Mouse (Mus musculus) hindbrain, postnatal 0 days (tissue): ENCODE measurements around the gene Coil. TPM values are rescaled to one million over a fixed set of nuclear protein-coding genes. Genes with fewer than 3 reads are reported as not detected.

Experiments
- ATAC-seq: fragments of 200-750 bp; cut with Nextera tagmentation; 2 replicates; pipeline ENCODE4 v1.8.0; 2017; ENCODE audit warnings: mild to moderate bottlenecking, moderate TSS enrichment, moderate library complexity
- DNase-seq: peaks from one replicate; pipeline ENCODE4 v3.0.0-alpha.2; 2015; ENCODE audit warnings: low spot score
- H3K27ac ChIP-seq: fragments of 300-500 bp; sonication (generic); 2 replicates; pipeline ENCODE4 v1.5.1; 2014; ENCODE audit warnings: mild to moderate bottlenecking
- H3K27me3 ChIP-seq: fragments of 300-500 bp; sonication (generic); 2 replicates; pipeline ENCODE4 v1.6.1; 2014; ENCODE audit warnings: low read length, mixed read lengths; ENCODE audit not compliant: insufficient read depth
- H3K36me3 ChIP-seq: fragments of 300-500 bp; sonication (generic); 2 replicates; pipeline ENCODE4 v1.6.1; 2014; ENCODE audit warnings: low read length, mixed read lengths; ENCODE audit not compliant: insufficient read depth
- H3K4me1 ChIP-seq: fragments of 300-500 bp; sonication (generic); 2 replicates; pipeline ENCODE4 v1.6.1; 2014; ENCODE audit warnings: antibody characterized with exemption, low read length, mixed read lengths; ENCODE audit not compliant: insufficient read depth
- H3K4me2 ChIP-seq: fragments of 300-500 bp; sonication (generic); 2 replicates; pipeline ENCODE4 v1.6.1; 2014; ENCODE audit warnings: low read depth, mild to moderate bottlenecking, low read length, moderate library complexity, mixed read lengths
- H3K4me3 ChIP-seq: fragments of 300-500 bp; sonication (generic); 2 replicates; pipeline ENCODE4 v1.5.1; 2014; ENCODE audit warnings: low read length
- H3K9ac ChIP-seq: fragments of 300-500 bp; sonication (generic); replicated peaks from 2 replicates; pipeline ENCODE4 v1.6.1; 2014; ENCODE audit warnings: mild to moderate bottlenecking, low read length, moderate library complexity, mixed read lengths
- H3K9me3 ChIP-seq: fragments of 300-500 bp; sonication (generic); 2 replicates; pipeline ENCODE4 v1.6.1; 2016; ENCODE audit warnings: low read length, mixed read lengths
- CTCF ChIP-seq: IDR thresholded peaks from 2 replicates; pipeline ENCODE4 v1.5.1; 2016; ENCODE audit warnings: antibody characterized with exemption, control low read depth, low read depth
- WGBS: fragments of 180-500 bp; shearing (Covaris S2); extraction: QIAGEN DNeasy Blood & Tissue Kit; methylation state at CpG from one replicate; pipeline ENCODE4 v1.1.7; 2014; 5-methylcytosine and 5-hydroxymethylcytosine counted together
- polyA plus RNA-seq: library from polyadenylated mRNA; unstranded; fragments of >200 nt; fragmentation: Nextera tagmentation; extraction: Ambion mirVana; gene quantifications from 2 replicates; pipeline ENCODE4 v1.2.1, GENCODE M21; 2015
- total RNA-seq: library from RNA; depleted of rRNA; stranded (reverse); fragments of >200 nt; gene quantifications from 2 replicates; pipeline ENCODE4 v1.2.3, GENCODE M21; 2014

The Coil gene
- total and polyA plus RNA-seq, 2 experiments from 2014 or later = 24.7 to 29.0 TPM

DNA sequence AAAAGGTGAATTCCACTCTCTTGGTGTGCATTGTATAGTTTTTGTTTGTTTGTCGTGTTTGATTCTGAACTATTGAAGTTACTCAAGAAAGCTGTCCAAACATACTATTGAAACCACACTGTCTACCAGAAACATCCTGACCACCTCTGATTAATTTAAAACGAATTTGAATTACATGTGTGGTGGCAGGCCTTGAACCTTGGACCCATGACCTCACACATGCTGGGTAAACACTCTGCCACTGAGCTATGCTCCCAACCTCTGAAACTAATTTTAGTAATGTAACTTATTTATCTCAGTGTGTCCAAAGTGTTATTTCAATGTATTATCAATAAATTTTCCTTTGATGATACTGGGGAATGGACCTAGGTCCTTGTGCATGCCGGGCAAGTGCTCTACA lies 37.5 kb downstream of the Coil start:
- Histone ChIP-seq H3K4me3 (no peak overlapping the region), H3K36me3 (no peaks in the 10 kb centered on the region), H3K4me2 (no peak overlapping the region), H3K27me3 (no peaks in the 10 kb centered on the region), H3K27ac (no peak overlapping the region), H3K9me3 (no peaks in the 10 kb centered on the region), H3K9ac (no peak overlapping the region), H3K4me1 (no peaks in the 10 kb centered on the region)
- whole genome bisulfite sequencing = 88% methylated on average over 3 of the region's 3 CpGs
- no peak for TF ChIP-seq CTCF
- DNase-seq = no peak
- no peak for ATAC-seq

DNA sequence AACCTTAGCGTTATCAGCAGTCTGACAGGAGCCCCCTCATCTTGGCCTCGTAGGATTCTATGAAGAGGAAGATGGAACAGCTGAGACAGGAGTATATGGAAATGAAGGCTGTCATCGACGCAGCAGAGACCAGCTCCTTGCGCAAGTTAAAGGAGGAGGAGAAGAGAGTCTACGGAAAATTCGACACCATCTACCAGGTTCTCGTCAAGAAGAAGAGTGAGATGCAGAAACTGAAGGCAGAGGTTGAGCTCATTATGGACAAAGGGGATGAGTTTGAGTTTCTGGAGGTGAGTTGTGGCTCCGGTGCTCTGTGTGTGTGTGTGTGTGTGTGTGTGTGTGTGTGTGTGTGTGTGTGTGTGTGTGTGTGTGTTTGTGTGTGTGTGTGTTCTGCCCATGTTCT lies 39.0 kb downstream of the Coil start:
- Histone ChIP-seq H3K9ac (no peak overlapping the region), H3K27ac (no peak overlapping the region), H3K4me3 (no peak overlapping the region), H3K4me2 (no peak overlapping the region), H3K27me3 (no peaks in the 10 kb centered on the region), H3K4me1 (no peaks in the 10 kb centered on the region), H3K9me3 (no peaks in the 10 kb centered on the region), H3K36me3 (no peaks in the 10 kb centered on the region)
- 91% methylated on average over 9 of the region's 9 CpGs for WGBS
- no peak for DNase-seq
- ATAC-seq = no peak
- TF ChIP-seq CTCF = no peak

DNA sequence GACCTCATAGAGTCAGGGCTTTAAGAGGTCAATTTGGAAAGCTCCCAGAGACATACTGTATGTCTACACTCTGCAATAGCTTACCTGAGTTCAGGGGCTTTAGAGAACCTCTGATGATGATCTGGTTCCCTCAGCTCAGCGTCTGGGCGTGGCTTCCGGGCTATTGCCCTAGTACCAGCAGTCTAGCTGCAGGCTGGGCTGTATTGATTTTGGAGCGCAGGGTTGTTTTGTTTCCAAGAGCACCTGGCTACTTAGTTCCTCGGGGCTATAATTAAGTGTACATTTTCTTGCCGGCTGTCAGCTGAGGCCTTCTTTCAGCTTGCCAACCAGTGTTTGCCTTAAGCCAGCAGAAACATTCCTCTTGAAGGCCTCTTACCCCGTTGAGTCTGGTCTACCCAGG lies 39.4 kb downstream of the Coil start:
- DNase-seq = no peak
- 79% methylated on average over 7 of the region's 7 CpGs for WGBS

DNA sequence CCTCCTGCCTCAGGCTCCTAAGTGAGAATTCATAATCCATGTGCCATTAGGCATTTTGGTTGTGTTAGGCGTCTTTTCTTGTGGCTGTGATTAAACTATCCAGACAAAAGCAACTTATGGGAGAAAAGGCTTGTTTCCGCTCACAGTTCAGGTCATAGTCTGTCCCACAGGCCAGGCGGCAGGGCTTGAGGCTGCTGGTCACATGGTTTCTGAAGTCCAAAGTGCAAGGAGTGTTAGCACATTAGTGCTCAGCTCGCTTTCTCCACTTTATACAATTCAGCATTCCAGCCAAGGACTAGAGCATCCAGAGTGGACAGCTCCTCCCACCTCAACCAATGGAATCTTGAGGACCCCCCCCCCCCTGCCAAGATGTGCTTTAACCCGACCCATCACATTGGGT lies 42.2 kb downstream of the Coil start:
- 91% methylated on average over 5 of the region's 5 CpGs for WGBS
- H3K27me3 ChIP-seq = no peaks in the 10 kb centered on the region
- H3K36me3 ChIP-seq = no peaks in the 10 kb centered on the region
- no peak for ATAC-seq
- H3K27ac ChIP-seq = no peak overlapping the region
- DNase-seq = no peak
- no peak overlapping the region for H3K4me3 ChIP-seq
- H3K9me3 ChIP-seq = no peaks in the 10 kb centered on the region
- no peak overlapping the region for H3K9ac ChIP-seq
- H3K4me1 ChIP-seq = no peaks in the 10 kb centered on the region
- no peak overlapping the region for H3K4me2 ChIP-seq
- TF ChIP-seq CTCF = no peak

More for the DNA sequence above, 39.4 kb downstream of the Coil start:
- Histone ChIP-seq H3K36me3 (no peaks in the 10 kb centered on the region), H3K4me1 (no peaks in the 10 kb centered on the region), H3K4me3 (no peak overlapping the region), H3K27me3 (no peaks in the 10 kb centered on the region), H3K9me3 (no peaks in the 10 kb centered on the region), H3K27ac (no peak overlapping the region), H3K9ac (no peak overlapping the region), H3K4me2 (no peak overlapping the region)
- no peak for TF ChIP-seq CTCF
- ATAC-seq = no peak

DNA sequence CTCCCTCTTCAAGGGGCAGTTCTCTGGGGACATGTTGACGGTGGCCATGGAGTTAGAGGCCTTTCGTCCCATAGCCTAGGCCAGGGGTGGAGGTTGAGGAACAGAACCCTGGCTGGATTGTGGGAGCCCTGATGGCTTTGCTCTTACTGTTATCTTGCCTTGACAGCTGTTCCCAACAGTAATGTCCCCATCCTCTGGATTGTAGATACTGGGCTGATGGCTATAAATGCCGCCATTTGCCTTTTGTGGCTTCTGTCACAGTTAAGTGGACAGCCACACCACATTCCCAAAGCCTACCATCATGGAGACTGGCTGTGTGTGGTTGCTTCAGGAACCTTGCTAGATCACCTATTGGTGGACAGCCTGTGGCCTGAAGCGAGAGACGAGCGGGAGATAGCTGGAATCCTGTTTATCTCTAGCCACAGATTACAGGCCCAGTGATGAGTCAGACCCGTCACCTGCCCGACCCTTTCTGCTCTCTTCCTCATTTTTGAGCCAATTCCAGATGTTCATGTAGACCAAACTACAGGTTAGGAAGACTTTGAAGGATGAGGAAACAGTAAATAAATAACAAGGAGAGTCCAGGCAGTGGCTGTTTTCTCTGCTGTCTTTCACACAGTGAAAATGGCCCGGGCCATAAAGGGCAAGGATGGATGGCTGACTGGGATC lies 47.6 kb downstream of the Coil start:
- H3K27ac ChIP-seq = no peak overlapping the region
- no peaks in the 10 kb centered on the region for H3K27me3 ChIP-seq
- H3K4me2 ChIP-seq = no peak overlapping the region
- no peak overlapping the region for H3K4me3 ChIP-seq
- TF ChIP-seq CTCF = no peak
- no peak overlapping the region for H3K9ac ChIP-seq
- H3K9me3 ChIP-seq = no peaks in the 10 kb centered on the region
- ATAC-seq (no peak), DNase-seq (no peak)
- WGBS = 93% methylated on average over 9 of the region's 9 CpGs
- H3K36me3 ChIP-seq = no peaks in the 10 kb centered on the region
- H3K4me1 ChIP-seq = no peaks in the 10 kb centered on the region

DNA sequence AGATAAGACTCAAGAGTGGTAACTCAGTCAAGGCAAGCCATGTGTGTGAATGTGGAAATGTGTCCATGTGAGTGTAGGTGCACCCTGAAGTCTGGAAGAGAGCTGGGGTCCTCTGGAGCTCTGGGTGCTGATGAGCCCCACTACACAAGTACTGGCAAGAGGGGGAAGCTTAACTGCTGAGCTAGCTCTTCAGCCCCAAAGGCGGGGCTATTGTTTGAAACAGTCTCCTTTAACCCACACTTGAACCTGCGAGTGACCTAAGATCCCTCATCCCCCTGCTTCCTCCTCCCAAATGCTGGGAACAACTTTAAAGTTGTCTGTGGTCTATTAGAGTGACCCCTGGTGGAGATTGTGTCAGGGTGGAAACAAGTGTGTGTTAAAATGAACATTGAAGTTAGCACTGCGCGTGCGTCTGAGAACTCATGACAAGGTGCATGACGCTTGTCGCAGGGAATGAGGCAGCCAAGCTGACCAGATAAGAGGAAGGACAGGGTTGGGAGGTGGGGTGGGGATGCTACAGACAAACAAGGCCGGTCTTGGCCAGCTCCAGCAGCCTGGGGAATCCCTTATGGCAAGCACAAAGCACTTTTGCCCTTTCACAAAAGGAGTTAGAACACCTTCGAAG lies 50.7 kb downstream of the Coil start:
- no peaks in the 10 kb centered on the region for H3K9me3 ChIP-seq
- DNase-seq (no peak), ATAC-seq (no peak)
- H3K4me3 ChIP-seq = no peak overlapping the region
- no peaks in the 10 kb centered on the region for H3K27me3 ChIP-seq
- H3K9ac ChIP-seq = no peak overlapping the region
- 0 out of 2 replicates have a peak, but pooled peaks cover 7% of the 10 kb centered on the region for H3K4me1 ChIP-seq
- no peak overlapping the region for H3K4me2 ChIP-seq
- TF ChIP-seq CTCF = peak; percentile 56
- H3K27ac ChIP-seq = no peak overlapping the region
- 69% methylated on average over 9 of the region's 9 CpGs for WGBS
- no peaks in the 10 kb centered on the region for H3K36me3 ChIP-seq

DNA sequence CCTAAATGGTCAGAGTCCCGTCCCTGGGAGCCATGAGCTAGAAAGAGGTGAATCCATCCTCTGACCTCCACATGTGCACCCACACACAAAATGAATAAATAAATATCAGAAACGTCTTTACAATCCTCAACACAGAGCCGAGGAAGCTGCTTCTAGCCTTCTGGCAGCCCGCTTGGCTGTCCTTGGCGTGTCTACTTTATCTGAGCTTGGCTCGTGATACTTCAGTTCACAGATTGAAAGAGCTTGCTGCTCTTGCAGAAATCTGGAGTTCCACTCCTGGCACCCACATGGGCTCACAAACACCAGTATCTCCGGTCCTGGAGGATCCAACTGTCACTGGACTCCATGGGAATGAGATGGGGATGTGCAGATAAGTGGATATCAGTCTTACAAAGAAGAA lies 51.6 kb downstream of the Coil start:
- no peaks in the 10 kb centered on the region for H3K9me3 ChIP-seq
- DNase-seq = no peak
- WGBS = 74% methylated on average over 7 of the region's 7 CpGs

More for the DNA sequence above, 51.6 kb downstream of the Coil start:
- Histone ChIP-seq H3K4me2 (no peak overlapping the region), H3K9ac (no peak overlapping the region), H3K27me3 (no peaks in the 10 kb centered on the region), H3K4me1 (0 out of 2 replicates have a peak, but pooled peaks cover 7% of the 10 kb centered on the region), H3K4me3 (no peak overlapping the region), H3K36me3 (no peaks in the 10 kb centered on the region), H3K27ac (no peak overlapping the region)
- no peak for TF ChIP-seq CTCF
- ATAC-seq = no peak
